Mouse (Mus musculus) brain, adult 2 months (tissue): ENCODE results near the gene Skap1.

Experiments
- DNase-seq: peaks from one replicate; pipeline ENCODE4 v3.0.0; 2011; ENCODE audit warnings: low read depth, low spot score

Gene Skap1

GRCm38 (mm10) chr11:96622782-96623181 is 158.4 kb downstream of the Skap1 start:
- no peak for DNase-seq

GRCm38 (mm10) chr11:96624436-96624835 is 160.0 kb downstream of the Skap1 start:
- DNase-seq: peak; percentile 43

- DNase-seq: peak; percentile 72
Measured at GRCm38 (mm10) chr11:96629775-96630174, 165.4 kb downstream of the Skap1 start.

GRCm38 (mm10) chr11:96631521-96631920 is 167.1 kb downstream of the Skap1 start:
- no peak for DNase-seq

GRCm38 (mm10) chr11:96637927-96638326 is 173.5 kb downstream of the Skap1 start:
- no peak for DNase-seq

- DNase-seq: no peak
Measured at GRCm38 (mm10) chr11:96639805-96640204, 175.4 kb downstream of the Skap1 start.

- no peak for DNase-seq
Measured at GRCm38 (mm10) chr11:96642173-96643140, 178.1 kb downstream of the Skap1 start.

GRCm38 (mm10) chr11:96644969-96645368 is 180.6 kb downstream of the Skap1 start:
- no peak for DNase-seq

GRCm38 (mm10) chr11:96645538-96646037 is 181.2 kb downstream of the Skap1 start:
- peak; percentile 84 for DNase-seq

GRCm38 (mm10) chr11:96651848-96652247 is 187.5 kb downstream of the Skap1 start:
- DNase-seq: no peak

- no peak for DNase-seq
Measured at GRCm38 (mm10) chr11:96653867-96654266, 189.5 kb downstream of the Skap1 start.

- no peak for DNase-seq
Measured at GRCm38 (mm10) chr11:96658420-96658819, 194.0 kb downstream of the Skap1 start.

- no peak for DNase-seq
Measured at GRCm38 (mm10) chr11:96666924-96667323, 202.5 kb downstream of the Skap1 start.

GRCm38 (mm10) chr11:96668367-96668766 is 204.0 kb downstream of the Skap1 start:
- no peak for DNase-seq

- DNase-seq: peak; percentile 48
Measured at GRCm38 (mm10) chr11:96673792-96674191, 209.4 kb downstream of the Skap1 start.

- no peak for DNase-seq
Measured at GRCm38 (mm10) chr11:96674786-96675365, 210.5 kb downstream of the Skap1 start.

- peak; percentile 72 for DNase-seq
Measured at GRCm38 (mm10) chr11:96678026-96678425, 213.6 kb downstream of the Skap1 start.

GRCm38 (mm10) chr11:96679026-96679425 is 214.6 kb downstream of the Skap1 start:
- peak; percentile 60 for DNase-seq

- no peak for DNase-seq
Measured at GRCm38 (mm10) chr11:96685381-96685780, 221.0 kb downstream of the Skap1 start.

GRCm38 (mm10) chr11:96686713-96687280 is 222.4 kb downstream of the Skap1 start:
- DNase-seq: no peak

- DNase-seq: no peak
Measured at GRCm38 (mm10) chr11:96692250-96692649, 227.9 kb downstream of the Skap1 start.

- no peak for DNase-seq
Measured at GRCm38 (mm10) chr11:96693360-96693759, 229.0 kb downstream of the Skap1 start.
